Mouse (Mus musculus) B cell, adult 2 months (primary cell): ENCODE data around the gene Drg1.

Experiments used
- DNase-seq, 2 experiments: peaks; one replicate each; pipeline ENCODE4 v3.0.0; 2022

Gene Drg1

GRCm38 (mm10) chr11:3289803-3290639, 23.8 kb upstream of the Drg1 start:
- peak; percentile 84 to 87 for DNase-seq

- peak; percentile 60 to 61 for DNase-seq
Measured at GRCm38 (mm10) chr11:3289302-3289802, 23.1 kb upstream of the Drg1 start.

- peak; percentile 56 to 57 for DNase-seq
Measured at GRCm38 (mm10) chr11:3288521-3289301, 22.5 kb upstream of the Drg1 start, which contains the start of gene Patz1. Patz1 (plus strand) TSS chr11:3288874.

GRCm38 (mm10) chr11:3287921-3288320, 21.7 kb upstream of the Drg1 start:
- DNase-seq: peak in 1 of 2 experiments; percentile 6

GRCm38 (mm10) chr11:3287131-3287530, 20.9 kb upstream of the Drg1 start:
- DNase-seq: no peak

GRCm38 (mm10) chr11:3285940-3286339, 19.7 kb upstream of the Drg1 start:
- DNase-seq: no peak

GRCm38 (mm10) chr11:3283645-3284044, 17.4 kb upstream of the Drg1 start:
- no peak for DNase-seq

GRCm38 (mm10) chr11:3282887-3283286, 16.7 kb upstream of the Drg1 start:
- DNase-seq: no peak

GRCm38 (mm10) chr11:3279729-3280128, 13.5 kb upstream of the Drg1 start:
- no peak for DNase-seq

- DNase-seq: no peak
Measured at GRCm38 (mm10) chr11:3278351-3278750, 12.1 kb upstream of the Drg1 start.

GRCm38 (mm10) chr11:3269241-3269640, 3.0 kb upstream of the Drg1 start:
- no peak for DNase-seq

GRCm38 (mm10) chr11:3267133-3267532, 918 bp upstream of the Drg1 start:
- DNase-seq: peak; percentile 6 to 10

GRCm38 (mm10) chr11:3265291-3266078, 730 bp downstream of the Drg1 start:
- DNase-seq: no peak

GRCm38 (mm10) chr11:3259537-3259936, 6.7 kb downstream of the Drg1 start:
- DNase-seq: no peak

- DNase-seq: no peak
Measured at GRCm38 (mm10) chr11:3247387-3247786, 18.8 kb downstream of the Drg1 start.

- DNase-seq: no peak
Measured at GRCm38 (mm10) chr11:3243771-3244170, 22.4 kb downstream of the Drg1 start.

GRCm38 (mm10) chr11:3242395-3242794, 23.8 kb downstream of the Drg1 start:
- DNase-seq: no peak

- no peak for DNase-seq
Measured at GRCm38 (mm10) chr11:3235277-3235676, 30.9 kb downstream of the Drg1 start.

- DNase-seq: no peak
Measured at GRCm38 (mm10) chr11:3233704-3234103, 32.5 kb downstream of the Drg1 start.

GRCm38 (mm10) chr11:3232248-3232647, 34.0 kb downstream of the Drg1 start:
- no peak for DNase-seq

GRCm38 (mm10) chr11:3227113-3227512, 39.1 kb downstream of the Drg1 start:
- DNase-seq: no peak

- no peak for DNase-seq
Measured at GRCm38 (mm10) chr11:3223105-3223504, 43.1 kb downstream of the Drg1 start.

GRCm38 (mm10) chr11:3212526-3212925, 53.7 kb downstream of the Drg1 start:
- DNase-seq: no peak
